Mouse (Mus musculus): ENCODE results near the gene Gm13275. TPM values are rescaled to one million over a fixed set of nuclear protein-coding genes. Genes with fewer than 3 reads are reported as not detected.
"Not testable (repeated sequence)": the region's sequence is repeated elsewhere in the genome, so short reads cannot be mapped to it uniquely, and the experiment has no call there.

Gene Gm13275
- polyA plus RNA-seq (2017; shearing (Covaris generic)), result not detected

DNA sequence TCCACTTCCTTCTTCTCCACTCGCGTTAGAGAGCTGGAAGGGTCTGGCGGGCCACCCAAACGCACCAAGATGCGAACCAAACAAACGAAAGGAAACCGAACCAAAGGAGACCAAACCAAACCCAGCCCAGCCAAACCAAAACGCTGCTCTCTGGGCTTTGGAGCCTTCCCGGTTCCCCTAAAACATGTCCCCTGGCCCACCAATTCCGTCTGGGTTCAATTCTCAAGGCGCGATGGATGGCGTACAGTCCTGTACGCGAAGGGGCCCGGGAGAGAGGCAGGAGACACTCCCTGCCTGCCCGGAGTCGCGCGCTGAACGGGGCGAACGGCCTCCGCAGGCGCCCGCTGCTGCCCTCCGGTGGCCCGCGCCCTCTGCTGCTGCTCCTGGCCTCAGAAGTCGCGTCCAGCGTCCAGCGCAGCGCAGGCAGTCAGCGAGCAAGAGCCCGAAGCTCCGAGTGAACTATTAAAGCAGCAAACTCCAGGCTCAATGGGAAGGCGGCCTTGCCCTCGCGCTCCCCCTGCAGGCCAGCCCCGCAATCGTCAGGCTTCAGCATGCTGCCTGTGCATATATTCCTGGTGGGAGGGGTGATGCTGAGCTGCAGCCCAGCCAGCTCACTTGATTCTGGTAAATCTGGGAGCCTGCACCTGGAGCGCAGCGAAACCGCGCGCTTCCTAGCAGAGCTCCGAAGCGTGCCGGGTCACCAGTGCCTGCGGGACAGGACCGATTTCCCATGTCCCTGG, at the start of gene Gm13275:
Gene Gm13275, plus strand, starts transcription at position 552 of the 740 bp plus-strand sequence.
- not testable (repeated sequence) for ATAC-seq

DNA sequence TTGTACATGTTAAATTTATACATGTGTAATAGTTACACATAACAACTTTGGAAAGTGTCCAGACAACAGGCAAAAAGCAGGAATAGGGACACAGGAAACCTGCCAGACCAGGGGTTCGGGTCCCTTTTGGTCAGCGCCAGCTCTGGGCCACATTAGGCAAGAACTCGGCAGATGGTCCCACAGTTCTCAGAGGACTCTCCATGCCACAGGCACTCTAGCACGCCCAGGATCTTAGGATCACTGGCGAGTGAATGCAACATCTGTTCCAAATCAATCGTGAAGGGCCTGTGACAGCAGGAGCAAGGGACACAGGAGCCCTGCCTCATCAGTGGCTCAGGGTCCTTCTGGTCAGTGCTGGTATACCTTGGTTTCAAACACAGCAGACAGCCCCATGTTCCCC, 44.4 kb upstream of the Gm13275 start:
- ATAC-seq, result no peak

DNA sequence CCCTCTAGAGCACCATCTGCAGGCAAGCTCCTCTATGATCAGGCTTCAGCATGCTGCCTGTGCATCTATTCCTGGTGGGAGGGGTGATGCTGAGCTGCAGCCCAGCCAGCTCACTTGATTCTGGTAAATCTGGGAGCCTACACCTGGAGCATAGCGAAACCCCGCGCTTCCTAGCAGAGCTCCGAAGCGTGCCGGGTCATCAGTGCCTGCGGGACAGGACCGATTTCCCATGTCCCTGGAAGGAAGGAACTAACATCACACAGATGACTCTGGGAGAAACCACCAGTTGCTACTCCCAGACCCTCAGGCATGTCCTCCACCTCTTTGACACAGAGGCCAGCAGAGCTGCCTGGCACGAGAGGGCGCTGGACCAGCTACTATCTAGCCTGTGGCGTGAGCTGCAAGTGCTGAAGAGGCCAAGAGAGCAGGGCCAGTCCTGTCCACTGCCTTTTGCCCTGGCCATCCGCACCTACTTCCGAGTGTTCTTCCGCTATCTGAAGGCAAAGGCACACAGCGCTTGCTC, 39.4 kb upstream of the Gm13275 start, which contains the start of gene Gm13271:
Gene Gm13271, plus strand, starts transcription at position 51 of the 523 bp plus-strand sequence.
- ATAC-seq, result not testable (repeated sequence)

GRCm38 (mm10) chr4:88756581-88757513, 37.4 kb upstream of the Gm13275 start:
- not testable (repeated sequence) for ATAC-seq

DNA sequence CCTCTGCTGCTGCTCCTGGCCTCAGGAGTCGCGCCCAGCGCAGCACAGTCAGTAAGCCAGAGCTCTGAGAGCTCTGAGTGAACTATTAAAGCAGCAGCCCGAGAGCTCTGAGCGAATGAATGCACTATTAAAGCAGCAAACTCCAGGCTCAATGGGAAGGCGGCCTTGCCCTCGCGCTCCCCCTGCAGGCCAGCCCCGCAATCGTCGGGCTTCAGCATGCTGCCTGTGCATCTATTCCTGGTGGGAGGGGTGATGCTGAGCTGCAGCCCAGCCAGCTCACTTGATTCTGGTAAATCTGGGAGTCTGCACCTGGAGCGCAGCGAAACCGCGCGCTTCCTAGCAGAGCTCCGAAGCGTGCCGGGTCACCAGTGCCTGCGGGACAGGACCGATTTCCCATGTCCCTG, 36.7 kb upstream of the Gm13275 start:
- peak; percentile 100 for ATAC-seq

DNA sequence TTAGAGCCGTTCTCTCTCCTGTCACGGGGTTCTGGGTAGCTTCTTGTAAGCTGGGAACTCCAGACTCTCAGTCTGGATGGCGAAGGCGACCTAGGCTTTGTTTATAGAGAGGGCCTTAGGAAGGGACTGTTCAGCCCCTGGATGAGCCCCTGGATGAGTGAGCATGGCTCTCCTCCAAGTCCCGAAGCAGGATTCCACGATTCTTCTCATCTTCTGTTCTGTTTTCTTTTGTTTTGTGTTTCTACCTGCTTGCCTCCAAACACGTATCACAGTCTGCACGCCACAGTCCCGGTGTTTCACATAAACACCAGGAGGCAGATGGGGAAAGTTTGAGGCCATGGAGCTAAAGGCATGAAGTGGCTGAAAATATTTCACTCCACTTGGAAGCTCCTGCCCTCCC, 35.5 kb upstream of the Gm13275 start:
- ATAC-seq, result not testable (repeated sequence)

DNA sequence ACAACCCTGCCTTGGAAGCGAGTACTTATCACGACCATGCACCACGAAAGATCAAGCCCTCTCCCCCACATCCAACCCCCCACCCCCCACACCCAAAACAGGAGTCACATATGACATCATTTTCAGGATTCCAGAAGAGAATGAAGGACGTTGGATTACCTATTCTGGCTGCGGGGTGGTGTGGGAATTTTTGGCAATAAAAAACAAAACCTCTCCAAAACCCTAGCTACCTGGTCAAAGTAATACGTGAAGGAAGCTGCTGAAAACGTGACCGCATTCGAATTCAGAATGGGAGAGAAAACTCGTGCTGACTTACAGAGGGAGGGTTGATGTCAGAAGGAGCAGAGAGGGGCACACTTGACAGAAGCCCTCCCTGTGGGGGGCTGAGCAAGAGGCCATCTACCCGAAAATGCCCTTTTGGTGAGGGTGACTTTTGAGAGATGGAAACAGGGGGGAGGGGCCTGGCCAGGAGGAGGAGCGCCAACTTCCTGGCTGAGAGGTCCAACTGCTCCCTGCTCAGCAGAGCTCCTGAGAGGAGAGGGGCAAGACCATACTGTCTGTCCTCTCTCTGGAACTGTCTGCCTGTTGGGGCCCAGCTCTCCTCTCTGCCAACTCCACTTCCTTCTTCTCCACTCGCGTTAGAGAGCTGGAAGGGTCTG, 34.5 kb upstream of the Gm13275 start, which contains the start of gene Gm13283:
Gene Gm13283, plus strand, starts transcription at position 510 of the 659 bp plus-strand sequence.
- not testable (repeated sequence) for ATAC-seq

GRCm38 (mm10) chr4:88760431-88760830, 33.9 kb upstream of the Gm13275 start:
- ATAC-seq, result not testable (repeated sequence)

DNA sequence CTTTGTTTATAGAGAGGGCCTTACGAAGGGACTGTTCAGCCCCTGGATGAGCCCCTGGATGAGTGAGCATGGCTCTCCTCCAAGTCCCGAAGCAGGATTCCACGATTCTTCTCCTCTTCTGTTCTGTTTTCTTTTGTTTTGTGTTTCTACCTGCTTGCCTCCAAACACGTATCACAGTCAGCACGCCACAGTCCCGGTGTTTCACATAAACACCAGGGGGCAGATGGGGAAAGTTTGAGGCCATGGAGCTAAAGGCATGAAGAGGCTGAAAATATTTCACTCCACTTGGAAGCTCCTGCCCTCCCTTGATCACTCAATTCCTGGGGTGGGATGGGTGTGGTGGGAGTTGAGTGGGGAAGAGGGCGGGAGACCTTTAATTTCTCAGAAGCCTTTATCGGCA, 32.5 kb upstream of the Gm13275 start:
- not testable (repeated sequence) for ATAC-seq

GRCm38 (mm10) chr4:88762341-88762740, 31.9 kb upstream of the Gm13275 start:
- ATAC-seq, result not testable (repeated sequence)

DNA sequence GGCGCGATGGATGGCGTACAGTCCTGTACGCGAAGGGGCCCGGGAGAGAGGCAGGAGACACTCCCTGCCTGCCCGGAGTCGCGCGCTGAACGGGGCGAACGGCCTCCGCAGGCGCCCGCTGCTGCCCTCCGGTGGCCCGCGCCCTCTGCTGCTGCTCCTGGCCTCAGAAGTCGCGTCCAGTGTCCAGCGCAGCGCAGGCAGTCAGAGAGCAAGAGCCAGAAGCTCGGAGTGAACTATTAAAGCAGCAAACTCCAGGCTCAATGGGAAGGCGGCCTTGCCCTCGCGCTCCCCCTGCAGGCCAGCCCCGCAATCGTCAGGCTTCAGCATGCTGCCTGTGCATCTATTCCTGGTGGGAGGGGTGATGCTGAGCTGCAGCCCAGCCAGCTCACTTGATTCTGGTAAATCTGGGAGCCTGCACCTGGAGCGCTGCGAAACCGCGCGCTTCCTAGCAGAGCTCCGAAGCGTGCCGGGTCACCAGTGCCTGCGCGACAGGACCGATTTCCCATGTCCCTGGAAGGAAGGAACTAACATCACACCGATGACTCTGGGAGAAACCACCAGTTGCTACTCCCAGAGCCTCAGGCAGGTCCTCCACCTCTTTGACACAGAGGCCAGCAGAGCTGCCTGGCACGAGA, 30.8 kb upstream of the Gm13275 start:
- not testable (repeated sequence) for ATAC-seq

DNA sequence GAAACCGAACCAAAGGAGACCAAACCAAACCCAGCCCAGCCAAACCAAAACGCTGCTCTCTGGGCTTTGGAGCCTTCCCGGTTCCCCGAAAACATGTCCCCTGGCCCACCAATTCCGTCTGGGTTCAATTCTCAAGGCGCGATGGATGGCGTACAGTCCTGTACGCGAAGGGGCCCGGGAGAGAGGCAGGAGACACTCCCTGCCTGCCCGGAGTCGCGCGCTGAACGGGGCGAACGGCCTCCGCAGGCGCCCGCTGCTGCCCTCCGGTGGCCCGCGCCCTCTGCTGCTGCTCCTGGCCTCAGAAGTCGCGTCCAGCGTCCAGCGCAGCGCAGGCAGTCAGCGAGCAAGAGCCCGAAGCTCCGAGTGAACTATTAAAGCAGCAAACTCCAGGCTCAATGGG, 20.8 kb upstream of the Gm13275 start, which contains the start of gene Gm13290:
Gene Gm13290, plus strand, starts transcription at position 301 of the 400 bp plus-strand sequence.
- ATAC-seq, result not testable (repeated sequence)

GRCm38 (mm10) chr4:88776622-88777021, 17.7 kb upstream of the Gm13275 start, which contains the start of gene Gm13289:
Gene Gm13289 (plus strand): TSS chr4:88776922.
- ATAC-seq, result not testable (repeated sequence)

GRCm38 (mm10) chr4:88779550-88779949, 14.7 kb upstream of the Gm13275 start, which contains the start of gene Gm13272:
Gene Gm13272 (plus strand): TSS chr4:88779850.
- not testable (repeated sequence) for ATAC-seq

GRCm38 (mm10) chr4:88780320-88780719, 14.0 kb upstream of the Gm13275 start:
- ATAC-seq, result not testable (repeated sequence)

- not testable (repeated sequence) for ATAC-seq
Observed at GRCm38 (mm10) chr4:88781831-88782230, 12.5 kb upstream of the Gm13275 start, which contains the start of gene Ifnz. Gene Ifnz (plus strand): TSS chr4:88782131.

DNA sequence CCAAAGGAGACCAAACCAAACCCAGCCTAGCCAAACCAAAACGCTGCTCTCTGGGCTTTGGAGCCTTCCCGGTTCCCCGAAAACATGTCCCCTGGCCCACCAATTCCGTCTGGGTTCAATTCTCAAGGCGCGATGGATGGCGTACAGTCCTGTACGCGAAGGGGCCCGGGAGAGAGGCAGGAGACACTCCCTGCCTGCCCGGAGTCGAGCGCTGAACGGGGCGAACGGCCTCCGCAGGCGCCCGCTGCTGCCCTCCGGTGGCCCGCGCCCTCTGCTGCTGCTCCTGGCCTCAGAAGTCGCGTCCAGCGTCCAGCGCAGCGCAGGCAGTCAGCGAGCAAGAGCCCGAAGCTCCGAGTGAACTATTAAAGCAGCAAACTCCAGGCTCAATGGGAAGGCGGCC, 12.0 kb upstream of the Gm13275 start:
- not testable (repeated sequence) for ATAC-seq

DNA sequence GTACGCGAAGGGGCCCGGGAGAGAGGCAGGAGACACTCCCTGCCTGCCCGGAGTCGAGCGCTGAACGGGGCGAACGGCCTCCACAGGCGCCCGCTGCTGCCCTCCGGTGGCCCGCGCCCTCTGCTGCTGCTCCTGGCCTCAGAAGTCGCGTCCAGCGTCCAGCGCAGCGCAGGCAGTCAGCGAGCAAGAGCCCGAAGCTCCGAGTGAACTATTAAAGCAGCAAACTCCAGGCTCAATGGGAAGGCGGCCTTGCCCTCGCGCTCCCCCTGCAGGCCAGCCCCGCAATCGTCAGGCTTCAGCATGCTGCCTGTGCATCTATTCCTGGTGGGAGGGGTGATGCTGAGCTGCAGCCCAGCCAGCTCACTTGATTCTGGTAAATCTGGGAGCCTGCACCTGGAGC, 8.9 kb upstream of the Gm13275 start, which contains the start of gene Gm13276:
Gene Gm13276, plus strand, starts transcription at position 301 of the 400 bp plus-strand sequence.
- not testable (repeated sequence) for ATAC-seq

DNA sequence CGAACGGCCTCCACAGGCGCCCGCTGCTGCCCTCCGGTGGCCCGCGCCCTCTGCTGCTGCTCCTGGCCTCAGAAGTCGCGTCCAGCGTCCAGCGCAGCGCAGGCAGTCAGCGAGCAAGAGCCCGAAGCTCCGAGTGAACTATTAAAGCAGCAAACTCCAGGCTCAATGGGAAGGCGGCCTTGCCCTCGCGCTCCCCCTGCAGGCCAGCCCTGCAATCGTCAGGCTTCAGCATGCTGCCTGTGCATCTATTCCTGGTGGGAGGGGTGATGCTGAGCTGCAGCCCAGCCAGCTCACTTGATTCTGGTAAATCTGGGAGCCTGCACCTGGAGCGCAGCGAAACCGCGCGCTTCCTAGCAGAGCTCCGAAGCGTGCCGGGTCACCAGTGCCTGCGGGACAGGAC, 5.9 kb upstream of the Gm13275 start, which contains the start of gene Gm13277:
Gene Gm13277, plus strand, starts transcription at position 231 of the 400 bp plus-strand sequence.
- not testable (repeated sequence) for ATAC-seq

DNA sequence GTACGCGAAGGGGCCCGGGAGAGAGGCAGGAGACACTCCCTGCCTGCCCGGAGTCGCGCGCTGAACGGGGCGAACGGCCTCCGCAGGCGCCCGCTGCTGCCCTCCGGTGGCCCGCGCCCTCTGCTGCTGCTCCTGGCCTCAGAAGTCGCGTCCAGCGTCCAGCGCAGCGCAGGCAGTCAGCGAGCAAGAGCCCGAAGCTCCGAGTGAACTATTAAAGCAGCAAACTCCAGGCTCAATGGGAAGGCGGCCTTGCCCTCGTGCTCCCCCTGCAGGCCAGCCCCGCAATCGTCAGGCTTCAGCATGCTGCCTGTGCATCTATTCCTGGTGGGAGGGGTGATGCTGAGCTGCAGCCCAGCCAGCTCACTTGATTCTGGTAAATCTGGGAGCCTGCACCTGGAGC, 3.0 kb upstream of the Gm13275 start, which contains the start of gene Gm13278:
Gene Gm13278, plus strand, starts transcription at position 301 of the 400 bp plus-strand sequence.
- not testable (repeated sequence) for ATAC-seq

GRCm38 (mm10) chr4:88797097-88797496, 2.8 kb downstream of the Gm13275 start, which contains the start of gene Gm13279:
Gene Gm13279 (plus strand): TSS chr4:88797397.
- ATAC-seq, result not testable (repeated sequence)
